Mouse (Mus musculus): ENCODE measurements around the gene Pmm1. TPM values are rescaled to one million over a fixed set of nuclear protein-coding genes. Genes with fewer than 3 reads are reported as not detected.
A peak's percentile ranks its signal among the peaks of the same experiment; 100 is the strongest.

Gene Pmm1
- polyA plus RNA-seq (2014; fragmentation: Nextera tagmentation; extraction: Ambion mirVana) = 89.0 and 103 TPM in 2 replicates

DNA sequence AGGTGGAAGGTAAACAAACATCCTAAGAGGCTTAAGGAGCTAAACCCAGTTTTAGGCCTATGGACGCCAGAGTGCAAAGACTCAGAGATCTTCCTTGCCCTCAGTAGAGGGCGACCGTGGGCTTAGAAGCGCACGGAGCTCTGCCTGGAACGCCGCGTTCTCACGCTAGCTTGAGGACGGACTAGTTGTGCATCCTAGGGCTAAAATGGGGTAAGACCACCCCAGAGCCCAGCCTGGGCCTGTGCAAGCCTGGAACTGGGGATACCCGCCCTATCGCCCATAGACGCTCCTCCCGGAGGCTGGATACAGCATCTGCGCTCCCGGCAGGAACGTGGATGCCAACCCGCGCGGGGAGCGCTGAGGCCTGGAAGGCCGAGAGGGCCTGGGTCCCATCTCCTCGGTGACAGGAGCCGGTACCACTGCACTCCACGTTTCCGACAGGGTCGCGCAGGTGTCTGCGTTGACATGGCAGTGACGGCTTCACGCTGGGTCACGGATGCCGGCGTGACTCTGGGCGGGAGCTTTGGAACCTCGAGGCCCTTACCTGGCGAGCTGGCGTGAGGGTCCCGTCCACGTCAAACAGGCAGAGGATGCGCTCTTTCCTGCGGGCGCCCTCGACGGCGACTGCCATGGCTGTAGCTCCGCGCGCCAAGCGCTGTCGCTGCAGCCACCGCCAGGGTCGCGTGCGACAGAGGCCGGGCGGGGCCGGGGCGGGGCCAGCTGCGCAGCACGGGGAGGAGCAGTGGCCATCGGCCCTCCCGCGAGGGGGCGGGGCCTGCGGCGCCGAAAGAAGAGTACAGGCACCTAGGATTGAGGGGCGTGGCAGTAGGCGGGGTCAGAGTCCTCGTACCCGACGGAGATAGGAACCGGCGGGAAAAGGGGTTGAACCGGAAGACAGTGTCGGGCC, at the start of gene Pmm1:
Gene Pmm1 (minus strand): TSS at position 760 of the 907 bp plus-strand sequence.
- ATAC-seq (ENCODE audit: low FRiP score) = peak; percentile 97
- peaks cover 7% of the 10 kb centered on the region for H3K36me3 ChIP-seq (replicated peaks; ENCODE audit: control insufficient read depth, insufficient read depth)

DNA sequence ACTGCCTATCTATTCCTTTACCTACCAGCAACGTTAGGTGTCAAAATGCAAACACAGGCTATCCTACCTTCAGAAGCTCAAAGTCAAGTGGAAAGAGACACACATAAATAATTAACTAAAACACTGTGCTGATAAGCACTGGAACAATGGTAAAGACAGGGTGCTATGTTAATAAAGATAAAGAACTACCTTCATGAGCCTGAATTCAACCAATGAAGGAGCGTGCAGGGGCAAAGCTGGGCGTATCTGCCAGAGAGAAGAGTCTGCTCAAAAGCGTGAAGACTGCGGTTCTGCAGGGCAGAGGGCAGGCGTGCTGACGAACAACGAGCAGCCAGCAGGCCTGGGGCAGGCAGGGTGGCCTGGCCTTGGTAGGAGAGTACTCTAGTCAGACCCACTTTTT, 43.5 kb upstream of the Pmm1 start:
- H3K9ac ChIP-seq = no peak overlapping the region
- ATAC-seq (ENCODE audit: low FRiP score) (no peak), DNase-seq (ENCODE audit: low spot score) (no peak)
- H3K27ac ChIP-seq = no peak overlapping the region
- peaks cover 45% of the 10 kb centered on the region for H3K36me3 ChIP-seq (replicated peaks; ENCODE audit: control insufficient read depth, insufficient read depth)
- no peak overlapping the region for H3K4me3 ChIP-seq (replicated peaks; ENCODE audit: low read length)
- no peak overlapping the region for H3K4me2 ChIP-seq (replicated peaks)
- no peaks in the 10 kb centered on the region for H3K9me3 ChIP-seq (ENCODE audit: control insufficient read depth, low read length)
- no peaks in the 10 kb centered on the region for H3K4me1 ChIP-seq (replicated peaks; ENCODE audit: control insufficient read depth, insufficient read depth, low read length)
- WGBS = 89% methylated on average over 8 of the region's 8 CpGs
- no peaks in the 10 kb centered on the region for H3K27me3 ChIP-seq (ENCODE audit: control insufficient read depth, insufficient read depth, low read length)

More for the DNA sequence above, at the start of gene Pmm1:
- Histone ChIP-seq H3K4me3 (replicated peaks; ENCODE audit: low read length) (peak within 1 kb of the TSS; percentile 71), H3K4me1 (replicated peaks; ENCODE audit: control insufficient read depth, insufficient read depth, low read length) (no peaks in the 10 kb centered on the region), H3K27ac (peak within 1 kb of the TSS; percentile 90), H3K9ac (peak within 1 kb of the TSS; percentile 85), H3K9me3 (ENCODE audit: control insufficient read depth, low read length) (no peaks in the 10 kb centered on the region), H3K4me2 (replicated peaks) (peak within 1 kb of the TSS; percentile 96), H3K27me3 (ENCODE audit: control insufficient read depth, insufficient read depth, low read length) (no peaks in the 10 kb centered on the region)
- WGBS = under 1% methylated on average over 77 of the region's 77 CpGs
- DNase-seq (ENCODE audit: low spot score) = peak; percentile 98

DNA sequence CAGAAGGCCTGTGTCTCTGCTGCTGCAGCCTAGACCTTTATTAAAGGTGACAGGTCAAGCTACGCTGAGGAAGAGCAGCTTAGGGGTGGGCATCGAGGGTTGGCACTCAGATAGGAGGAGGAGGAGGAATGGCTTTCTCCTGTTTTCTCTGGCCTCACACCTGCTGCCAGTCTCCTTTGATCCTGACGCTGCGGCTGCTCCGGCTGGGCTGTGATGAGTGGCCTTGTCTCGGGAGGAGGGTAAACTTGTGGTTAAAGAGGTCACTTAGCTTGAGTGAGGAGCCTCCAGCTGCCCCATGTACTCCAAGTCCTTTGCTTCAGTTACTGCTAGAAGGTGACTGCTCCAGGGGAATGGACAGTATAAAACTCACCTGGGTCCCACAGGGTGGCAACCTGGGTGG, 33.3 kb upstream of the Pmm1 start:
- no peak for ATAC-seq (ENCODE audit: low FRiP score)
- Histone ChIP-seq H3K4me3 (replicated peaks; ENCODE audit: low read length) (no peak overlapping the region), H3K9me3 (ENCODE audit: control insufficient read depth, low read length) (no peaks in the 10 kb centered on the region), H3K27ac (no peak overlapping the region), H3K27me3 (ENCODE audit: control insufficient read depth, insufficient read depth, low read length) (no peaks in the 10 kb centered on the region), H3K4me2 (replicated peaks) (no peak overlapping the region), H3K9ac (no peak overlapping the region), H3K4me1 (replicated peaks; ENCODE audit: control insufficient read depth, insufficient read depth, low read length) (no peaks in the 10 kb centered on the region; the same call in 1 of the 2 replicates), H3K36me3 (replicated peaks; ENCODE audit: control insufficient read depth, insufficient read depth) (peaks cover 63% of the 10 kb centered on the region)
- 86% methylated on average over 6 of the region's 6 CpGs for WGBS
- DNase-seq (ENCODE audit: low spot score) = no peak

DNA sequence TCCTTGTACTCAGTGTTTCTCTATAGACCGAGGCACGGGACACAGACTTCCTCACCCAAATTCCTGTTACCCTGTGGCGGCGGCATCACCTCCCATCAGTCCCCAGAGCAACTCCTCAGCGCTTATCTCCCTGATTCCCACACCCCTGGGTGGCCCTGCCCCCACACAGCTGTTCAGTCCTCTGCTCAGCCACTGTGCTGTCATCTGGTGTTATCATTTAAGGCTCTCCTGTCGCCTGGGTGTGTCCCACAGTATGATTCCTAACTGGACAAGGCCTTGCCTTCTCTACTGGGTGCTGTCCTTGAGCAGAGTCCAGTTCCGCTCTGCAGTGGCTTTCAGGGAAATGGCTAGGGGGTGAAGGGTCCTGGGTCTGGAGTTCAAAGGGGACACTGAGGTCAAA, 29.8 kb upstream of the Pmm1 start:
- H3K27ac ChIP-seq = no peak overlapping the region
- peaks cover 29% of the 10 kb centered on the region for H3K36me3 ChIP-seq (replicated peaks; ENCODE audit: control insufficient read depth, insufficient read depth)
- no peak overlapping the region for H3K4me2 ChIP-seq (replicated peaks)
- H3K4me1 ChIP-seq (replicated peaks; ENCODE audit: control insufficient read depth, insufficient read depth, low read length) = no peaks in the 10 kb centered on the region; the same call in 1 of the 2 replicates
- H3K27me3 ChIP-seq (ENCODE audit: control insufficient read depth, insufficient read depth, low read length) = no peaks in the 10 kb centered on the region
- H3K9me3 ChIP-seq (ENCODE audit: control insufficient read depth, low read length) = no peaks in the 10 kb centered on the region
- no peak for ATAC-seq (ENCODE audit: low FRiP score)
- 60% methylated on average over 7 of the region's 7 CpGs for WGBS
- no peak overlapping the region for H3K9ac ChIP-seq
- DNase-seq (ENCODE audit: low spot score) = no peak
- no peak overlapping the region for H3K4me3 ChIP-seq (replicated peaks; ENCODE audit: low read length)

DNA sequence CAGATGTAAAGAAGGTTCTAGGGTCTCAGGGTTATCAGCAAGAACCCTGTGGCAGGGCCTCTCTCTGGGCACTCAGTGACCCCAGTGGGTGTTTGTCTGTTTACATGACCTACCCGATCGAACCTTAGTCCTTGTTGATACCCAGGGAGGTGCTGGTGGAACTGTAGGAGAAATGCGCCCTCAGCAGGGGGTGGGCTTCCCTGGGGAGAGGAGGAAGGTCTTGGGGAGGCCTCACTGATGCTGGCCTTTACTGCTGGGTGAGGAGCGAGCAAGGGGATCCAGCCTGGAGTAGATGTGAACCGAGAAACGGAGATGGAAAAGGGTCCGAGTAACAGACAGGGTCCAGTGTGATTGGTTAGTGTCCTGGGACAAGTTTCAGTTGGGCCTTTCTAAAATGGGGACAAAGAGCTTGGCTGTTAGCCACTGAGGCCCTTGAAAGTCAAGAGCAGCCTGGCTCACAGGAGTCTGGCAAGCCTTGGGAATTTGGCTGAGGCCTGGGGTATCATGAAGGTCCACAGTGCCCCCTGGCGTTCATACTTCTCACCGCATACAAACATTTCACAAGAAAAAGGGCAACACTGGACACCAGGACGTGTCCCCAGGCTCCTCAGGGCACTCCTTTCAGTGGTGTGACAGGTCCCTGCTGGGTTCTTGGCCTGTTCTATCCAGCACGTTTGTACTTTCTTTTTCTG, 28.8 kb upstream of the Pmm1 start:
- H3K4me3 ChIP-seq (replicated peaks; ENCODE audit: low read length) = no peak overlapping the region
- no peaks in the 10 kb centered on the region; the same call in 1 of the 2 replicates for H3K4me1 ChIP-seq (replicated peaks; ENCODE audit: control insufficient read depth, insufficient read depth, low read length)
- DNase-seq (ENCODE audit: low spot score) (peak; percentile 91), ATAC-seq (ENCODE audit: low FRiP score) (peak; percentile 66; the same call in 1 of the 2 replicates)
- H3K27me3 ChIP-seq (ENCODE audit: control insufficient read depth, insufficient read depth, low read length) = no peaks in the 10 kb centered on the region
- H3K4me2 ChIP-seq (replicated peaks) = no peak overlapping the region
- H3K9ac ChIP-seq = no peak overlapping the region
- peak overlapping the region; percentile 43; the same call in 1 of the 2 replicates for H3K27ac ChIP-seq
- H3K36me3 ChIP-seq (replicated peaks; ENCODE audit: control insufficient read depth, insufficient read depth) = peaks cover 19% of the 10 kb centered on the region
- 43% methylated on average over 11 of the region's 11 CpGs for WGBS
- H3K9me3 ChIP-seq (ENCODE audit: control insufficient read depth, low read length) = no peaks in the 10 kb centered on the region

DNA sequence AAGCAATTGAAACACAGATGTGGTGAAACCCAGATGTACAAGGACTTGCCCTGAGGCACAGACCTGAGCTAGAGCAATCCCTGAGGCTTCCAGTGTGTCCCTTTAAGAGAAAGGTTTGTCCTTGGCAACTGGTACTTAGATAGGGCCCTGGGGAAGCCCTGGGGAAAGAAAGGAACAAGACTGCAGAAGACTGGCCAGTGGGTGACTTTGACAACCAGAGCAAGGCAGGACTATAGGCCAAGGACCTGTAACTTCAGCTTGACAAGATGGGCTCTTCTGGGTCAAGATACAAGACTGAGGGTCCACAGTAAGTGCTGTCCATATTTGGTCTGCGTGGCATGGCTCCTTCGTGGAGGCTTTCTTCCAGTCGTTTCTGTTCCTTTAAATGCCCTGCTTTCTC, 26.9 kb upstream of the Pmm1 start, which contains the start of gene Xrcc6:
Gene Xrcc6 (plus strand): TSS at position 190 of the 400 bp plus-strand sequence.
- WGBS = 85% methylated on average over 3 of the region's 3 CpGs
- peaks cover 2% of the 10 kb centered on the region for H3K36me3 ChIP-seq (replicated peaks; ENCODE audit: control insufficient read depth, insufficient read depth)
- H3K27me3 ChIP-seq (ENCODE audit: control insufficient read depth, insufficient read depth, low read length) = no peaks in the 10 kb centered on the region
- DNase-seq (ENCODE audit: low spot score) (no peak), ATAC-seq (ENCODE audit: low FRiP score) (no peak)
- no peaks in the 10 kb centered on the region; the same call in 1 of the 2 replicates for H3K4me1 ChIP-seq (replicated peaks; ENCODE audit: control insufficient read depth, insufficient read depth, low read length)
- no peaks in the 10 kb centered on the region for H3K9me3 ChIP-seq (ENCODE audit: control insufficient read depth, low read length)
- H3K4me2 ChIP-seq (replicated peaks) = no peak within 1 kb of the TSS
- no peak within 1 kb of the TSS for H3K27ac ChIP-seq
- no peak within 1 kb of the TSS for H3K9ac ChIP-seq
- no peak within 1 kb of the TSS for H3K4me3 ChIP-seq (replicated peaks; ENCODE audit: low read length)

DNA sequence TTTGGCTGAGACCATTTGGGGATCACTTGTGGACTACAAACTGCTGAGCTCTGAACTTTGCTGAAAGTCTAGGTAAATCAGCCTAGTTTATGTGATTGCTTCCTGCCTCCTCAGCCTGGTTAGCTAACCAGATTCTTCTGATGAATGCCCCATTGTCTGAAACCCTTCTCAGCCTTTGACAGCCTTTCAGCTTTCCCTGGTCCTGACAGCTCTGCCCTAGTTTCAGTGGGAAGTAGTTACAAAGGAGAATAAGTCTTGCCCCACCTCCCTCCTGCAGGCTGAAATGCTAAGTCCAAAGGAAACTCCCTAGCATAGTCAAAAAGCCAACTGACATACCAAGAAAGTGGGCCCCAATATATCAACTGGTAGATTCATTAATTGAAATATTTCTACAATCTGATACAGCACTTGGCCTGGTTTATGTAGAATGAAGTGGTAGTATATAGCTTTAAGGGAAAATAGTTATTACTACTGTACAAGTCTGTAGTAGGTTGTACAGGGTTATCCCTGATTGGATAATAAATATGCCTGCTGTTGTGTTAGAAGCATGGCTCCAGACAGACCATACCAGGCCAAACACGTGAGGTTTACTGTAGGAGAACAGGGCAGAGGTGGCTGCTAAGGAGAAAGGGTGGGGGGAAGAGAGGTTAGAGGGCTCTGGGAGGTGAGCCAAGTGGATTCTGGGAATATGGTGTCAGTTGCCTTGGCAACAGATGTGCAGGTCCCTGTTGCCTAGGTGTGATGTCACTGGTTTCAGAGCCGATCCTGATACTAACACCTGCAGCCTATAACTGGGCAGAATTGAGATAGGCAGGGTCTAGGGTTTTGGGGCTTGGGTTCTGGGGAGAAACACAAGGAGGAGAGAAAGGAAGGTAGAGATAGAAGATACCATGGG, 24.8 kb upstream of the Pmm1 start:
- Histone ChIP-seq H3K36me3 (replicated peaks; ENCODE audit: control insufficient read depth, insufficient read depth) (no peaks in the 10 kb centered on the region), H3K9me3 (ENCODE audit: control insufficient read depth, low read length) (no peaks in the 10 kb centered on the region), H3K4me3 (replicated peaks; ENCODE audit: low read length) (no peak overlapping the region), H3K27me3 (ENCODE audit: control insufficient read depth, insufficient read depth, low read length) (no peaks in the 10 kb centered on the region), H3K27ac (peak overlapping the region; percentile 20; the same call in 1 of the 2 replicates), H3K9ac (no peak overlapping the region), H3K4me1 (replicated peaks; ENCODE audit: control insufficient read depth, insufficient read depth, low read length) (no peaks in the 10 kb centered on the region; the same call in 1 of the 2 replicates), H3K4me2 (replicated peaks) (no peak overlapping the region)
- 51% methylated on average over 2 of the region's 2 CpGs for WGBS
- ATAC-seq (ENCODE audit: low FRiP score) (no peak), DNase-seq (ENCODE audit: low spot score) (no peak)

DNA sequence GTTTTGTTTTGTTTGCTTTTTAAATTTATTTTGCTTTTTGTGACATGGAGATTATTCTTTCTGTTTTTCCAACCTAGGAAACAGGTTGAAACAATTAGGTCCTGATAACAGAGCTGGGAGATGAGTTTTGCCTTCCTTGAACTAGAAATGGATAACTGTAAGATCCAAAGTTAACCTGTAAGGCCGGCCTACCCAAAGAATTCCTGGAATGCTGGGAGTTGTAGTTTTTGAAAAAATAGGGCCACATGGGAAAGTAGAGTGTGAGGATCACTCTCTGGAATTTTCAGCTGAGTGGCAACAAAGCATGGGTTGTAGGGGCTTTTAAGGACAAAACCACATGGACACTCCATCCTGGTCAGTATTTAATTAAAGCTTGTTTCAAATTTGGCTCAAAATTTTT, 21.4 kb upstream of the Pmm1 start:
- no peaks in the 10 kb centered on the region for H3K27me3 ChIP-seq (ENCODE audit: control insufficient read depth, insufficient read depth, low read length)
- H3K4me1 ChIP-seq (replicated peaks; ENCODE audit: control insufficient read depth, insufficient read depth, low read length) = no peaks in the 10 kb centered on the region
- ATAC-seq (ENCODE audit: low FRiP score) (no peak), DNase-seq (ENCODE audit: low spot score) (no peak)
- no peak overlapping the region for H3K4me3 ChIP-seq (replicated peaks; ENCODE audit: low read length)
- no peaks in the 10 kb centered on the region for H3K36me3 ChIP-seq (replicated peaks; ENCODE audit: control insufficient read depth, insufficient read depth)
- H3K4me2 ChIP-seq (replicated peaks) = no peak overlapping the region
- H3K9me3 ChIP-seq (ENCODE audit: control insufficient read depth, low read length) = no peaks in the 10 kb centered on the region
- no peak overlapping the region for H3K27ac ChIP-seq
- no peak overlapping the region for H3K9ac ChIP-seq
- 49% methylated on average over 1 of the region's 1 CpGs for WGBS
